In the genomic region with DNA sequence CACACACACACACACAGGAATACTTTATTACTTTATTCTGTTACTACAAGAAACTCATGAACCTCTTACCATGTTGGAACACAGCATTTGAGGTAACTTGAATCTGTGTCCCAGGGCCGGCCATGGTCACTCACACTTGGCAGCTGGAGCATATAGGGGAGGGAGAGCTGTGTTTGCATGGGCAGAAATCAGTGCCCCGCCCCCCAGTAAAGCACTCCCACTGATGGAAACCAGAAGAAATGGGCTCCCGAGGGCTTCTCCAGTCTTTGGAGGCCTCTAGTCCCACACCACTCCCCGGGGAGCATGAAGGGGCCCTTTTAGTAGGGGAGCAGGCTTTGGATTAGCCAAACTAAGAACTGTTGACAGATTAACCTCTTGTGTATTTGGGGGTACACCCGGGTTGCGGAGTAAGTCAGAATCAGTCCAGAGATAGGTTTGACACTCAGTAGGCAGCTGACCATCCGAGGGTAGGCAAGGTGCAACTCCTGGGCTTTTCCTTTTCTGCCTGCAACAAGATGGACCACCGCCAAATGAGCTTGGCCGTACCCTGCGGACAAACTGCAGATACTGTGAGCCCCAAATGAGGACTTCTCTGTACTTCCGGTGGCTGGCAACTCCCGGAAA, we compare ENCODE assay signal across 8 mouse cellular contexts.
DNase-seq lines count a peak whose midpoint lies in the region; ATAC-seq lines count a peak whose summit lies in the region.

No protein-coding gene starts in this region.

- H3K27ac ChIP-seq in hindbrain, embryonic 14.5 days, result no peak overlapping the region
- no peak overlapping the region for H3K27ac ChIP-seq in midbrain, embryonic 16.5 days (ENCODE audit: low read length)

- 0 out of 2 replicates have a peak, but pooled peaks cover 5% of the 10 kb centered on the region for H3K27me3 ChIP-seq in hindbrain, embryonic 14.5 days (ENCODE audit: control insufficient read depth, insufficient read depth, low read length)
- H3K27me3 ChIP-seq in midbrain, embryonic 16.5 days (ENCODE audit: control insufficient read depth, insufficient read depth, low read depth, low read length), result peaks cover 10% of the 10 kb centered on the region; the same call in 1 of the 2 replicates

- H3K4me3 ChIP-seq in hindbrain, embryonic 14.5 days (replicated peaks; ENCODE audit: low read length), result peak overlapping the region; percentile 29
- H3K4me3 ChIP-seq in midbrain, embryonic 16.5 days (ENCODE audit: low read depth, low read length), result peak overlapping the region; percentile 35

- intact Hi-C loops in left cerebral cortex, postnatal 4 days (cut with DNase I), result no loop called here
- intact Hi-C loops in left cerebral cortex, postnatal 36 days (cut with DNase I), result no loop called here

- peak; percentile 30 for DNase-seq in left cerebral cortex, postnatal 4 days
- DNase-seq in left cerebral cortex, postnatal 36 days (ENCODE audit: low spot score in 2 of 2), result no peak
- no peak for DNase-seq in hindbrain, embryonic 14.5 days (ENCODE audit: low spot score)
- DNase-seq in right cerebral cortex, postnatal 36 days (ENCODE audit: low spot score in 2 of 2), result no peak
- no peak for DNase-seq in MN1 (ENCODE audit: low spot score)
- no peak for DNase-seq in layer of hippocampus, adult 9-11 months

- peaks cover 15% of the 10 kb centered on the region for H3K4me1 ChIP-seq in hindbrain, embryonic 14.5 days (replicated peaks; ENCODE audit: control insufficient read depth, insufficient read depth, low read length)
- H3K4me1 ChIP-seq in midbrain, embryonic 16.5 days (ENCODE audit: control insufficient read depth, insufficient read depth, low read length), result peaks cover 10% of the 10 kb centered on the region; the same call in 1 of the 2 replicates

- 0 out of 2 replicates have a peak, but pooled peaks cover 6% of the 10 kb centered on the region for H3K36me3 ChIP-seq in hindbrain, embryonic 14.5 days (replicated peaks; ENCODE audit: control insufficient read depth, insufficient read depth)
- no peaks in the 10 kb centered on the region for H3K36me3 ChIP-seq in midbrain, embryonic 16.5 days (ENCODE audit: control insufficient read depth, insufficient read depth, low read length)

- 17% methylated on average over 12 of the region's 12 CpGs for WGBS in hindbrain, embryonic 14.5 days
- WGBS in midbrain, embryonic 16.5 days, result 12% methylated on average over 12 of the region's 12 CpGs

- H3K4me2 ChIP-seq in hindbrain, embryonic 14.5 days (replicated peaks), result peak overlapping the region; percentile 74
- peak overlapping the region; percentile 73 for H3K4me2 ChIP-seq in midbrain, embryonic 16.5 days (ENCODE audit: low read length)

- no peaks in the 10 kb centered on the region for H3K9me3 ChIP-seq in hindbrain, embryonic 14.5 days (ENCODE audit: control insufficient read depth, low read length)
- H3K9me3 ChIP-seq in midbrain, embryonic 16.5 days (replicated peaks; ENCODE audit: control insufficient read depth, low read length, poor library complexity, severe bottlenecking), result no peaks in the 10 kb centered on the region

- peak overlapping the region; percentile 52 for H3K9ac ChIP-seq in hindbrain, embryonic 14.5 days
- no peak overlapping the region for H3K9ac ChIP-seq in midbrain, embryonic 16.5 days (ENCODE audit: low read depth, low read length)

- 0 out of 2 replicates have a peak, but pooled peaks have one; percentile 28 for ATAC-seq in erythroblast, adult 5-6 weeks (replicated peaks; ENCODE audit: low FRiP score, poor library complexity, severe bottlenecking)
- ATAC-seq in hindbrain, embryonic 14.5 days (ENCODE audit: low FRiP score), result peak; percentile 32
- ATAC-seq in midbrain, embryonic 16.5 days, result peak; percentile 46
